Mouse (Mus musculus): Measurements from ENCODE around the gene Lrrc4c. TPM values are rescaled to one million over a fixed set of nuclear protein-coding genes. Genes with fewer than 3 reads are reported as not detected.

Lrrc4c gene
- polyA plus RNA-seq, 1 experiment: 17.7 TPM

GRCm38 (mm10) chr2:97103398-97104162, 785.6 kb downstream of the Lrrc4c start:
- TF ChIP-seq POLR2A (IDR thresholded peaks at IDR 0.05; ENCODE audit: borderline replicate concordance, extremely low read depth, insufficient read depth, insufficient read length, poor library complexity, severe bottlenecking): no peak
- no peak for TF ChIP-seq CTCF (IDR thresholded peaks at IDR 0.05; ENCODE audit: borderline replicate concordance, extremely low read depth, insufficient read depth, insufficient read length)
- peak; percentile 57 for DNase-seq (ENCODE audit: low read depth)

DNA sequence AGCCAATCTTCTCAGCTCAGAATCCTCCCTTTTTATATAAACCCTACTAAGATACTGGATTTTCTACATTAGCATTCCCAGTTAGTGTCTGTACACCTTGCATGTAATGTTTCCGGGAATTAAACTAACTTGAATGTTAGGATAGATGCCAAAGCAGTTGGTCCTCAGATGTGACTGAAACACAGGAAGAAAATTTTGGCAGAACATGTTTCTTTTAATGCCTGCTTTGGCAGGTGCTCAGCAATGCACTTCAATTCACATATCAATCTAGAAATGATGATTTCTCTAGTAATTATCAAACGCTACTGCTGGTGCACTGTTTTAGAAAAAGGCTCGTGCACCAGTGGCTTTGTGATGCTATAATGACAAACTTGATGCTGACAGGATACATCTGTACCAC, 806.3 kb downstream of the Lrrc4c start:
- DNase-seq (ENCODE audit: low read depth): peak; percentile 56
- TF ChIP-seq POLR2A (IDR thresholded peaks at IDR 0.05; ENCODE audit: borderline replicate concordance, extremely low read depth, insufficient read depth, insufficient read length, poor library complexity, severe bottlenecking) (no peak), CTCF (IDR thresholded peaks at IDR 0.05; ENCODE audit: borderline replicate concordance, extremely low read depth, insufficient read depth, insufficient read length) (no peak)

DNA sequence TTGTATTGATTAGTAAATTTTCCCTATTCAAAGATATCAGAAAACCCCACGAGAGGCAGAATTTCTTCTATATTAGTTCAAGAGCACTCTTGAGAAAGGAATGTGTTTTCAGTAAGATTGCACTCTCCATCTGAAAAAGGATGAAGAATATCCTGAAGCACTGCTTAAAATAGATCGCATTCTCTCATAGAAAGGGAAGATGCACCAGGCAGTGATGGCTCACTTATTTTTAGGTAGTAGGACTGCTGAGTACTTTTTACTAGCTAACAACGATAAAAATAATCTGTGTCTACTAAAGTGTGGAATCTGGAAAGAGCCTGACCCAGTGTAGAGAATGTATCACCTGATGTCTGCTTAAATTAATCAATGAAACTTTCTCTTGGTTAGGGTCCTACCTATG, 820.5 kb downstream of the Lrrc4c start:
- DNase-seq (ENCODE audit: low read depth): no peak
- no peak for TF ChIP-seq CTCF (IDR thresholded peaks at IDR 0.05; ENCODE audit: borderline replicate concordance, extremely low read depth, insufficient read depth, insufficient read length)
- no peak for TF ChIP-seq POLR2A (IDR thresholded peaks at IDR 0.05; ENCODE audit: borderline replicate concordance, extremely low read depth, insufficient read depth, insufficient read length, poor library complexity, severe bottlenecking)

DNA sequence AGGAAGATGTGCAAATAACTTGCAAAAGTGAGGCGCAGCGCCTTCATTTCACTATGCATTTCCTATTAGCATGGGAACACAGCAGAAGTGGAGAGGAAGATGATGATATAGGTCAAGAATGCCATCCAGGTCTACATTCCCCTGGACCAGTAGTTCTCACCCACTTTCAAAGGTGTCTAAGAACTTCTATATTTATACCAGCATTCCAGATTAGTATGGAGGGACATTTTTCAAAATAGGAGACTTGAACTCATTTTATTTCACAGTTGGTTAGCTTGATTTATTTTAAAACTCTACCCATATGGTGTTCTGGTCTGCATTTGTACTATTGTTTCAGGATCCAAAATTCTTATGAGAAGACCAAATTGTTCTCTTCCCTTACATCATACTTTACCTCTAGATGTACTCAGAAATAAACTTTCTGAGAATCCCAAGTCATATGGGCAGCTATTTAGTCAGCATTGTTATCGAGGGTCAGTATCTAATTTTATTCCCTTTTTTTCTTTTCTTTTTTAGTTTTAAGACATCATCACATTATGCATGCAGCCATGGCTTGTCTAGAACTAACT, 833.7 kb downstream of the Lrrc4c start:
- TF ChIP-seq CTCF (IDR thresholded peaks at IDR 0.05; ENCODE audit: borderline replicate concordance, extremely low read depth, insufficient read depth, insufficient read length) (no peak), POLR2A (IDR thresholded peaks at IDR 0.05; ENCODE audit: borderline replicate concordance, extremely low read depth, insufficient read depth, insufficient read length, poor library complexity, severe bottlenecking) (no peak)
- no peak for DNase-seq (ENCODE audit: low read depth)

GRCm38 (mm10) chr2:97165745-97166144, 847.8 kb downstream of the Lrrc4c start:
- no peak for TF ChIP-seq CTCF (IDR thresholded peaks at IDR 0.05; ENCODE audit: borderline replicate concordance, extremely low read depth, insufficient read depth, insufficient read length)
- no peak for TF ChIP-seq POLR2A (IDR thresholded peaks at IDR 0.05; ENCODE audit: borderline replicate concordance, extremely low read depth, insufficient read depth, insufficient read length, poor library complexity, severe bottlenecking)
- peak; percentile 33 for DNase-seq (ENCODE audit: low read depth)

DNA sequence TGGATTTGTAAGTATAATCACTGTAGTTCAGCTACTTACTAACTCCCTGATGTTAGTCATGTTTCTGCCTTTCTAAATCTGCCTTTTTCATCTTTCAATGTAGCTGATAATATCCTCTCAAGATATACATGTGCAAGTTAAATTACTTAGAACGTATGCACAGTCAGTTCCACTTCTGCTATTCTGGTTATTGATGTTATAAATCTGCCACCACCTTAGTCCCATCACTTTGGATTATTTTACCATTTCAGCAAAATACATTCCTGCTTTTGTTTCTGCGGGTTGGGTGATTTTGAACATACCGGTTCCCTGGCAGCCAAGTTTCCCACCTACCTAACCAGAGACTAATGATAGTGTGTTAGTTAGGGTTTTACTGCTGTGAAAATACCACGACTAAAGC, 860.4 kb downstream of the Lrrc4c start:
- no peak for TF ChIP-seq CTCF (IDR thresholded peaks at IDR 0.05; ENCODE audit: borderline replicate concordance, extremely low read depth, insufficient read depth, insufficient read length)
- TF ChIP-seq POLR2A (IDR thresholded peaks at IDR 0.05; ENCODE audit: borderline replicate concordance, extremely low read depth, insufficient read depth, insufficient read length, poor library complexity, severe bottlenecking): no peak
- no peak for DNase-seq (ENCODE audit: low read depth)

- peak; percentile 53 for DNase-seq (ENCODE audit: low read depth)
- TF ChIP-seq CTCF (IDR thresholded peaks at IDR 0.05; ENCODE audit: borderline replicate concordance, extremely low read depth, insufficient read depth, insufficient read length) (no peak), POLR2A (IDR thresholded peaks at IDR 0.05; ENCODE audit: borderline replicate concordance, extremely low read depth, insufficient read depth, insufficient read length, poor library complexity, severe bottlenecking) (no peak)
These were observed 879.1 kb downstream of the Lrrc4c start for GRCm38 (mm10) chr2:97196968-97197606.

DNA sequence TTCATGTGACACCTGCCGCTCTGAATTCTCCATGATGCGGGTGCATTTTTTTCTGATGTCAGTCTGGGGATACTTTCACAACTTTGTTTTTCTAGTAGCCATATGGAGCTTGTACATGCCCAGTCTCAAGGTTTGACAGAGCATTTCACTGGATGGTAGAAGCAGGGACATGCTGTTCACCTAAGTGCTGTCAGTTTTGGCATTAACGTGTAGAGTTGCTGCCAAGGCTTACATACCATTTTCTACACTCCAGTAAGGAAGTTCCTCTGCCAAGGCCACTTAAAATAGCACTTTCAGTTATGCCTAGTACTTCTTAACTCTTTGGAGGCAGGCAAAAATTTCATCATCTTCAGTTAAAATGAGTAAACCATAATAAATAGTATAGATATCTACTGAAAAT, 915.0 kb downstream of the Lrrc4c start:
- TF ChIP-seq POLR2A (IDR thresholded peaks at IDR 0.05; ENCODE audit: borderline replicate concordance, extremely low read depth, insufficient read depth, insufficient read length, poor library complexity, severe bottlenecking) (no peak), CTCF (IDR thresholded peaks at IDR 0.05; ENCODE audit: borderline replicate concordance, extremely low read depth, insufficient read depth, insufficient read length) (no peak)
- peak; percentile 89 for DNase-seq (ENCODE audit: low read depth)

- TF ChIP-seq CTCF (IDR thresholded peaks at IDR 0.05; ENCODE audit: borderline replicate concordance, extremely low read depth, insufficient read depth, insufficient read length) (no peak), POLR2A (IDR thresholded peaks at IDR 0.05; ENCODE audit: borderline replicate concordance, extremely low read depth, insufficient read depth, insufficient read length, poor library complexity, severe bottlenecking) (no peak)
- peak; percentile 9 for DNase-seq (ENCODE audit: low read depth)
These were observed 916.1 kb downstream of the Lrrc4c start for GRCm38 (mm10) chr2:97234074-97234473.

DNA sequence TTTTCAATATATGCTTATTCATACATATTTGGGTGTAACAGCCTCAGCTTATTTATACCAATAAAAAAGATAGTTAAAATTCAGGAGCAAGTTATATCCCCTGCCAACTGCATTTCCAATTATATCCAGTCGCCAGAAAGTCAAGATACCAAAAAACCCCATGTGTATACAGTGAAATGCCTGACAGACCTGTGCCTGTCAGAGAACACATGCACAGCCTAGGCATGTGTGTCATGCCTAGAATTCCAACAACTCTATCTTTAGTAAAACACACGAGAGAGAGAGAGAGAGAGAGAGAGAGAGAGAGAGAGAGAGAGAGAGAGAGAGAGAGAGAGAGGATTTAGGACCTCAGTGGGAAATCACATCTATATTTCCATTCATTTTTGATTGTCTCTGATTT, 956.7 kb downstream of the Lrrc4c start:
- DNase-seq (ENCODE audit: low read depth): peak; percentile 15
- TF ChIP-seq POLR2A (IDR thresholded peaks at IDR 0.05; ENCODE audit: borderline replicate concordance, extremely low read depth, insufficient read depth, insufficient read length, poor library complexity, severe bottlenecking) (no peak), CTCF (IDR thresholded peaks at IDR 0.05; ENCODE audit: borderline replicate concordance, extremely low read depth, insufficient read depth, insufficient read length) (no peak)

- no peak for DNase-seq (ENCODE audit: low read depth)
These were observed 967.0 kb downstream of the Lrrc4c start for GRCm38 (mm10) chr2:97284986-97285385.

More at GRCm38 (mm10) chr2:97284986-97285385, 967.0 kb downstream of the Lrrc4c start:
- TF ChIP-seq POLR2A (IDR thresholded peaks at IDR 0.05; ENCODE audit: borderline replicate concordance, extremely low read depth, insufficient read depth, insufficient read length, poor library complexity, severe bottlenecking) (no peak), CTCF (IDR thresholded peaks at IDR 0.05; ENCODE audit: borderline replicate concordance, extremely low read depth, insufficient read depth, insufficient read length) (no peak)
